Mouse (Mus musculus) myocyte (in vitro differentiated cells): ENCODE results near the gene Acot4. TPM values are rescaled to one million over a fixed set of nuclear protein-coding genes. Genes with fewer than 3 reads are reported as not detected.
"Not testable (repeated sequence)": the region's sequence is repeated elsewhere in the genome, so short reads cannot be mapped to it uniquely, and the experiment has no call there.

Experiments used
- H3K27me3 ChIP-seq: one replicate; pipeline ENCODE4 v1.6.1; 2011; ENCODE audit not compliant: control insufficient read depth, insufficient read depth, insufficient read length
- H3K36me3 ChIP-seq: one replicate; pipeline ENCODE4 v1.6.1; 2011; ENCODE audit not compliant: control insufficient read depth, insufficient read depth
- H3K4me2 ChIP-seq: one replicate; pipeline ENCODE4 v1.6.1; 2011; ENCODE audit warnings: low read depth, control low read depth
- H3K4me3 ChIP-seq: one replicate; pipeline ENCODE4 v1.5.1; 2011; ENCODE audit warnings: mild to moderate bottlenecking, control low read depth, moderate library complexity
- H3K79me2 ChIP-seq: one replicate; pipeline ENCODE4 v1.6.1; 2011; ENCODE audit not compliant: control insufficient read depth, insufficient read depth
- H3ac ChIP-seq: one replicate; pipeline ENCODE4 v1.6.1; 2011; ENCODE audit not compliant: control insufficient read depth, insufficient read length
- CEBPB ChIP-seq: IDR thresholded peaks from 2 replicates; pipeline ENCODE4 v1.6.1; 2011; ENCODE audit warnings: mild to moderate bottlenecking, moderate library complexity; ENCODE audit not compliant: poor library complexity, insufficient read depth, severe bottlenecking
- E2F4 ChIP-seq: IDR thresholded peaks from one replicate; pipeline ENCODE4 v1.6.1; 2011; ENCODE audit warnings: mild to moderate bottlenecking, control low read depth, moderate library complexity; ENCODE audit not compliant: insufficient read depth
- MAX ChIP-seq: IDR thresholded peaks from one replicate; pipeline ENCODE4 v1.6.1; 2011; ENCODE audit warnings: low read depth, mild to moderate bottlenecking, control low read depth
- MYOD1 ChIP-seq, 3 experiments: IDR thresholded peaks; one replicate each; pipeline ENCODE4 v1.6.1; 2011; ENCODE audit warnings: control low read depth in 2 of 3, low read depth in 2 of 3, mild to moderate bottlenecking in 2 of 3, moderate library complexity in 1 of 3; ENCODE audit not compliant: insufficient read length in 2 of 3, control insufficient read depth in 1 of 3
- MYOG ChIP-seq, 3 experiments: IDR thresholded peaks; one replicate each; pipeline ENCODE4 v1.6.1; 2011; ENCODE audit warnings: control low read depth in 2 of 3, low read depth in 2 of 3, mild to moderate bottlenecking in 2 of 3; ENCODE audit not compliant: insufficient read length in 2 of 3, control insufficient read depth in 1 of 3, insufficient read depth in 1 of 3
- POLR2A ChIP-seq: IDR thresholded peaks from one replicate; pipeline ENCODE4 v1.6.1; 2011; ENCODE audit warnings: low read depth, mild to moderate bottlenecking, control low read depth, moderate library complexity; ENCODE audit not compliant: insufficient read length
- POLR2AphosphoS2 ChIP-seq: IDR thresholded peaks from one replicate; pipeline ENCODE4 v1.6.1; 2011; ENCODE audit warnings: low read depth, control low read depth; ENCODE audit not compliant: insufficient read length
- REST ChIP-seq: IDR thresholded peaks from one replicate; pipeline ENCODE4 v1.6.1; 2011; ENCODE audit warnings: mild to moderate bottlenecking, control low read depth, moderate library complexity; ENCODE audit not compliant: insufficient read depth, insufficient read length
- SRF ChIP-seq: IDR thresholded peaks from one replicate; pipeline ENCODE4 v1.6.1; 2011; ENCODE audit warnings: low read depth; ENCODE audit not compliant: control insufficient read depth, insufficient read length
- TCF12 ChIP-seq: IDR thresholded peaks from one replicate; pipeline ENCODE4 v1.6.1; 2011; ENCODE audit warnings: mild to moderate bottlenecking, control low read depth; ENCODE audit not compliant: poor library complexity, insufficient read depth, severe bottlenecking
- TCF3 ChIP-seq: IDR thresholded peaks from one replicate; pipeline ENCODE4 v1.6.1; 2011; ENCODE audit warnings: low read depth, control low read depth; ENCODE audit not compliant: insufficient read length
- USF1 ChIP-seq: IDR thresholded peaks from one replicate; pipeline ENCODE4 v1.6.1; 2011; ENCODE audit warnings: low read depth, mild to moderate bottlenecking, control low read depth, moderate library complexity
- polyA plus RNA-seq: library from polyadenylated mRNA; unstranded; fragments of >200 nt; fragmentation: generic; extraction: Trizol; gene quantifications from one replicate; pipeline ENCODE4 v1.2.1, GENCODE M21; 2012; ENCODE audit warnings: missing spikeins

Gene Acot4
- polyA plus RNA-seq, 1 experiment, result not detected

DNA sequence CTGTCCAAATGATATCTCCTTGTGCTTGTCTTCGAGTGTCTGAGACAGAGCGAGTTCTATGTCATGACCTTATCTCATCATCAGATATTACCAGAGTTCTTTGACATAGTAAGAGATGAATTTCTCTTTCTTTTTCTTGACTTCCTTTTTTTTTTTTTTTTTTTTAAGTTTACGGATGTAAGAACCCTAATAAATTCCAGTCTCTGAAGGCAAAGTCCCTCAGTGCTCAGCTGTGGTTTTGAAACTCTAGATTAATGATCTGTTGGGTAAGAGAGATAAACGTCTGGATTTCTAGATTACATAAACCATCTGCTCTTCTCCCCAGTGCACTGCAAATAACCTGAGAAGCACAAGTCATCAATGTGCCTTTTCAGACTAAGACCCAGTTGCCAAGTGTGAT, 4.1 kb upstream of the Acot4 start:
- Histone ChIP-seq H3ac (no peak overlapping the region), H3K27me3 (peaks cover 5% of the 10 kb centered on the region), H3K4me2 (no peak overlapping the region), H3K36me3 (no peaks in the 10 kb centered on the region), H3K79me2 (no peaks in the 10 kb centered on the region), H3K4me3 (no peak overlapping the region)
- TF ChIP-seq TCF12, result no peak
- TF ChIP-seq MAX, result no peak
- TF ChIP-seq POLR2A, result no peak
- no peak for TF ChIP-seq SRF
- no peak for TF ChIP-seq MYOD1 (IDR thresholded peaks at IDR 0.05; ENCODE audit: control insufficient read depth in 1 of 3, insufficient read length in 2 of 3, low read depth in 2 of 3)
- TF ChIP-seq MYOG (IDR thresholded peaks at IDR 0.05; ENCODE audit: control insufficient read depth in 1 of 3, insufficient read depth in 1 of 3, insufficient read length in 2 of 3, low read depth in 2 of 3), result no peak
- TF ChIP-seq POLR2AphosphoS2, result no peak
- TF ChIP-seq CEBPB, result no peak
- no peak for TF ChIP-seq E2F4
- no peak for TF ChIP-seq USF1
- TF ChIP-seq REST, result no peak
- TF ChIP-seq TCF3, result no peak

DNA sequence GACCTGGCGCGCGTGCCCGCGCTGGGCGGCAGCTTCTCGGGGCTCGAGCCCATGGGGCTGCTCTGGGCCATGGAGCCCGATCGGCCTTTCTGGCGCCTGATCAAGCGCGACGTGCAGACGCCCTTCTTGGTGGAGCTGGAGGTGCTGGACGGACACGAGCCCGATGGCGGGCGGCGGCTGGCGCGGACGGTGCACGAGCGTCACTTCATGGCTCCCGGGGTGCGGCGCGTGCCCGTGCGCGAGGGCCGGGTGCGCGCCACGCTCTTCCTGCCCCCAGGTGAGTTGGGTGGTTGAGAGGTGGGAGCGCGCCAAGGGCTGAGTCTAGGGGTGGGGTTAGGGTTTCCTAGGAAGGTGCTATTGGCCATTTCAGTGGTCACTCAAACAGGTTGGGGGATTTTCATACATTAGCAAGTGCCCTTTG, 522 bp downstream of the Acot4 start, which contains the start of gene Gm49366:
Gene Gm49366, plus strand, starts transcription at position 245 of the 421 bp plus-strand sequence.
- not testable (repeated sequence) for H3ac ChIP-seq, H3K4me3 ChIP-seq, H3K79me2 ChIP-seq, H3K4me2 ChIP-seq, H3K27me3 ChIP-seq, H3K36me3 ChIP-seq

DNA sequence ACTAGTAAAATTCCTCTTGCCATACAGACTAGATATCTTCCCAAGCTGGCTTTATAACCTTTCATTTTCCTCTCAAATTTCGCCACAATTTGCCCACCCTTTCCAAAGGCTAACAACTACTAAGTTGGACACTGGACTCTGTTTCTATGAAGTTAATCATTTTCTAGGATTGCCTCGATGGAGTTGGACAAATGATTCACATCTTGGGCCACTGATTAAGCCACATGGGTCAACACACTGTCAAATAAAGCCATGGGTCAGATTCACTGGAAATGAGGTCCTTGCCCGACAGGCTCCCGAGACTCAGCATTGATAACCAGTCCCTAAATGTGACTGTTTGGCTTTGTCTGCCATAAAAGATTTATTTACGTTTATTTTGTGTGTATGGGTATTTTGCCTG, 4.1 kb downstream of the Acot4 start:
- no peaks in the 10 kb centered on the region for H3K36me3 ChIP-seq
- H3K79me2 ChIP-seq, result no peaks in the 10 kb centered on the region
- H3K4me3 ChIP-seq, result no peak overlapping the region
- no peak overlapping the region for H3K4me2 ChIP-seq
- TF ChIP-seq POLR2AphosphoS2 (no peak), MAX (no peak), CEBPB (no peak), POLR2A (no peak), MYOD1 (IDR thresholded peaks at IDR 0.05; ENCODE audit: control insufficient read depth in 1 of 3, insufficient read length in 2 of 3, low read depth in 2 of 3) (no peak), USF1 (no peak), TCF12 (no peak), E2F4 (no peak), TCF3 (no peak), SRF (no peak)
- H3K27me3 ChIP-seq, result peaks cover 5% of the 10 kb centered on the region
- no peak overlapping the region for H3ac ChIP-seq

DNA sequence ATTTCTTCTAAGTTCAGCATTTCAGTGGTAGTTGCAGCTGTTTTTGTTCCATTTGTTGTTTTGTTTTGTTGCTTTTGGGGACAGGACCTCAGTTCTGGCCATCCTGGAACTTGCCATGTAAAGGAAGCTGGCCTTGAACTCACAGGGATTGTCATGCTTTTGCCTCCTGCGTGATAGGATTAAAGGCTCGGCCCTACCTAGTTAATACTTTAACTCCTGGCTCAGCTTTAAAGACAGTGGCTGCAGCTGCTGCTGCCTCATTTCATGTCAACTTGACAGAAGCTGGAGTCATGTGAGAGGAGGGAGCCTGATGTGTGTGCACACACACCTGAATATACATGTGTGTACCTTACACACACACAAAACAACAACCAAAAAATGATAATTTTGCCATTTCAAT, 5.9 kb downstream of the Acot4 start:
- H3K4me2 ChIP-seq, result no peak overlapping the region
- H3K36me3 ChIP-seq, result no peaks in the 10 kb centered on the region
- no peaks in the 10 kb centered on the region for H3K27me3 ChIP-seq
- TF ChIP-seq MAX (no peak), SRF (no peak), POLR2AphosphoS2 (no peak), POLR2A (no peak), MYOD1 (IDR thresholded peaks at IDR 0.05; ENCODE audit: control insufficient read depth in 1 of 3, insufficient read length in 2 of 3, low read depth in 2 of 3) (no peak), CEBPB (no peak), REST (no peak), E2F4 (no peak), USF1 (no peak), TCF3 (no peak), TCF12 (no peak)
- H3ac ChIP-seq, result no peak overlapping the region
- no peaks in the 10 kb centered on the region for H3K79me2 ChIP-seq
- H3K4me3 ChIP-seq, result no peak overlapping the region

DNA sequence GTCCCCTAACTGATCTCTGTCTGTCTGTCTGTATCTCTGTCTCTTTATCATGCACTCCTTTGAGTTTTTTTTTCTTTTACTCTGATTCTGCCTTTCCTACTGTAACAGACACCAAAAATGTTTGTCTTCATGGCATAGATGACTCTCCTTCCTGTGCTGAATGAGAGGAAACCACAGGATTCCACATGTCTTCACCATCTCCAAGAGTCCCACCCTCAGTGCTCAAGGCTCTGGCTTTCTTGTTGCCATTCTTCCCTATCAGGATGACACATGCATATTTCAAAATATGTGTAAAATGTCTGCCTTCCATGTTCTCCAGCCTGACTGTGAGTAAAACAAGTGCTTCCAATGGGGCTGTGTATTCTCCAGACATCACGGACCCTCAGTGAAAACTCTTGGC, 8.7 kb downstream of the Acot4 start:
- Histone ChIP-seq H3K4me2 (no peak overlapping the region), H3K79me2 (no peaks in the 10 kb centered on the region), H3ac (no peak overlapping the region), H3K4me3 (no peak overlapping the region), H3K36me3 (no peaks in the 10 kb centered on the region), H3K27me3 (no peaks in the 10 kb centered on the region)
- no peak for TF ChIP-seq USF1
- TF ChIP-seq REST, result no peak
- TF ChIP-seq POLR2AphosphoS2, result no peak
- TF ChIP-seq TCF12, result no peak
- TF ChIP-seq E2F4, result no peak
- no peak for TF ChIP-seq MYOG (IDR thresholded peaks at IDR 0.05; ENCODE audit: control insufficient read depth in 1 of 3, insufficient read depth in 1 of 3, insufficient read length in 2 of 3, low read depth in 2 of 3)
- no peak for TF ChIP-seq SRF
- no peak for TF ChIP-seq MYOD1 (IDR thresholded peaks at IDR 0.05; ENCODE audit: control insufficient read depth in 1 of 3, insufficient read length in 2 of 3, low read depth in 2 of 3)
- no peak for TF ChIP-seq POLR2A
- no peak for TF ChIP-seq TCF3
- TF ChIP-seq CEBPB, result no peak
- TF ChIP-seq MAX, result no peak

DNA sequence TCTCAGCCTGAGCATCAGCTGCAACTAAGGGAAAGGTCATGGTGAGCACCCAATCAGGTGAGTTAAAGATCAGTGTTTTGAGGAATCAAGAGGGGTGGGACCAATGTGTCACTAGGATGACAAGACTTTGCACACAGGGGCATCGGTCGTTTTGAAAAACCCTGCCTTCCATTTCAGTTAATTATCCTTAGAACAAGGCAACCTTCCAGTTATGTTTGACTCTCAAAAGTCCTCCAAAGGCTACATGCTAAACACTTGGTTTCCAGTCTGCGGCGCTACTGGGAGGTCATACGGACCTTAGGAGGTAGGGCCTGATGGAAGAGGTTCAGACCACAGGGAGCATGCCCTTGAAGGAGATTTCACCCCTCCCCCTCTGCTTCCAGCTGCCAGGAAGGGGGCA, 12.6 kb downstream of the Acot4 start:
- H3K4me2 ChIP-seq, H3K79me2 ChIP-seq, H3ac ChIP-seq, H3K36me3 ChIP-seq, H3K4me3 ChIP-seq, H3K27me3 ChIP-seq: not testable (repeated sequence)
